Mouse (Mus musculus) forebrain, postnatal 0 days (tissue): Measurements from ENCODE around the gene Tmem91. TPM values are rescaled to one million over a fixed set of nuclear protein-coding genes. Genes with fewer than 3 reads are reported as not detected.

ENCODE experiments used
- ATAC-seq: fragments of 200-750 bp; cut with Nextera tagmentation; 2 replicates; pipeline ENCODE4 v1.8.0; 2017; ENCODE audit warnings: mild to moderate bottlenecking, moderate library complexity
- DNase-seq: peaks from one replicate; pipeline ENCODE4 v3.0.0-alpha.2; 2015
- H3K27ac ChIP-seq: fragments of 300-500 bp; sonication (generic); 2 replicates; pipeline ENCODE4 v1.5.1; 2014; ENCODE audit warnings: low read depth, mild to moderate bottlenecking, antibody characterized with exemption, low read length, moderate library complexity, mixed read lengths
- H3K27me3 ChIP-seq: fragments of 300-500 bp; sonication (generic); 2 replicates; pipeline ENCODE4 v1.6.1; 2014; ENCODE audit warnings: mild to moderate bottlenecking, low read length, mixed read lengths; ENCODE audit not compliant: insufficient read depth
- H3K36me3 ChIP-seq: fragments of 300-500 bp; sonication (generic); 2 replicates; pipeline ENCODE4 v1.6.1; 2014; ENCODE audit warnings: mild to moderate bottlenecking, moderate library complexity; ENCODE audit not compliant: insufficient read depth
- H3K4me1 ChIP-seq: fragments of 300-500 bp; sonication (generic); 2 replicates; pipeline ENCODE4 v1.6.1; 2014; ENCODE audit warnings: antibody characterized with exemption; ENCODE audit not compliant: insufficient read depth
- H3K4me2 ChIP-seq: fragments of 300-500 bp; sonication (generic); 2 replicates; pipeline ENCODE4 v1.6.1; 2014; ENCODE audit warnings: low read depth, mild to moderate bottlenecking, moderate library complexity
- H3K4me3 ChIP-seq: fragments of 300-500 bp; sonication (generic); 2 replicates; pipeline ENCODE4 v1.5.1; 2014; ENCODE audit warnings: low read depth, low read length, mixed read lengths
- H3K9ac ChIP-seq: fragments of 300-500 bp; sonication (generic); 2 replicates; pipeline ENCODE4 v1.6.1; 2014; ENCODE audit warnings: mild to moderate bottlenecking
- H3K9me3 ChIP-seq: fragments of 300-500 bp; sonication (generic); 2 replicates; pipeline ENCODE4 v1.6.1; 2016; ENCODE audit warnings: low read length
- CTCF ChIP-seq: sonication (generic); IDR thresholded peaks from 2 replicates; pipeline ENCODE4 v1.5.1; 2016; ENCODE audit warnings: antibody characterized with exemption, control low read depth, low read depth
- whole genome bisulfite sequencing: fragments of 180-500 bp; shearing (Covaris S2); extraction: QIAGEN DNeasy Blood & Tissue Kit; methylation state at CpG from one replicate; pipeline ENCODE4 v1.1.7; 2014; 5-methylcytosine and 5-hydroxymethylcytosine counted together
- polyA plus RNA-seq: library from polyadenylated mRNA; unstranded; fragments of >200 nt; fragmentation: Nextera tagmentation; extraction: Ambion mirVana; gene quantifications from 2 replicates; pipeline ENCODE4 v1.2.1, GENCODE M21; 2015
- total RNA-seq: library from RNA; depleted of rRNA; stranded (reverse); fragments of >200 nt; gene quantifications from 2 replicates; pipeline ENCODE4 v1.2.3, GENCODE M21; 2014

The Tmem91 gene
- total and polyA plus RNA-seq, 2 experiments from 2014 or later: 40.3 to 61.4 TPM

DNA sequence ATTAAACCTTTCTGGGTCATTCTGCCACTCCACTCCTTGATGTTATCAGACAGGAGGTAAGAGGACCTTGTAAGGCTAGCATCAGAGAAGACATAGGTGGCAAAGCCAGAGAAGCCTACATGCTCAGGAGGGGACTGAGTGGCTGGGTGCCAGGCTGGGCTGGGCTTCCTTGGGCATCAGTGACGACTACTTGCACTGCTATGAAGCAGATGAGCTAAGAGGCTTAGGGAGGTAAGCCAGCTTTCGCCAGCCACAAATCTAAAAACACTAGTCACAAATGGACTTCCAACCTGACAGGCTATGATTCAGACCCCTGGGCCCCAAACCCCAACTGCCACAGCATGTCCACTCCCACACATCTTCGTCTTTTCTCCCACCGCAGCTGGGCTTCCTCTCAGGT lies 30.3 kb downstream of the Tmem91 start:
- Histone ChIP-seq H3K27ac (no peak overlapping the region), H3K9me3 (no peaks in the 10 kb centered on the region), H3K27me3 (no peaks in the 10 kb centered on the region), H3K36me3 (peaks cover 9% of the 10 kb centered on the region), H3K9ac (no peak overlapping the region), H3K4me2 (no peak overlapping the region), H3K4me1 (no peaks in the 10 kb centered on the region), H3K4me3 (no peak overlapping the region)
- DNase-seq: no peak
- TF ChIP-seq CTCF: no peak
- 67% methylated on average over 4 of the region's 4 CpGs for WGBS
- ATAC-seq: no peak

DNA sequence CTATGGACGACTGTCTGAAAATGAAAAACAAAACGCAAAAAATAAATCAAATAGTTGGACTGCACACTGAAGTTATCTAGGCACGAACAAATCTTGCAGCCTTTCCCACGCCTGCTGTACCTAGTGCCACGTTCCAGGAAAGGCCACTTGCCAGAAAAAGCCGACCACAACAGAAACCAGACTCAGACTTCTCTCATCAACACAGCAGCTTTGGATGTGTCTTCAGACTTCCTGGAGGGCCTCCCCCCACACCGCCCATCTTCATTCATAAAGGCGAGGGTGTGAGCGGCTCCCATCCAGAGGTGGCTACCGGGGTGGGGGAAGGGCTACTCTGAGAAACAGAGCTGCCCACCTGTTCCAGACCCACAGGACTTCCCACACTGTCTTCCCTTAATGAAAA lies 30.8 kb downstream of the Tmem91 start:
- Histone ChIP-seq H3K9ac (no peak overlapping the region), H3K27ac (no peak overlapping the region), H3K36me3 (peaks cover 11% of the 10 kb centered on the region), H3K4me3 (no peak overlapping the region), H3K9me3 (no peaks in the 10 kb centered on the region), H3K27me3 (no peaks in the 10 kb centered on the region), H3K4me2 (no peak overlapping the region), H3K4me1 (no peaks in the 10 kb centered on the region)
- ATAC-seq (no peak), DNase-seq (no peak)
- WGBS: 76% methylated on average over 10 of the region's 10 CpGs
- TF ChIP-seq CTCF: no peak

DNA sequence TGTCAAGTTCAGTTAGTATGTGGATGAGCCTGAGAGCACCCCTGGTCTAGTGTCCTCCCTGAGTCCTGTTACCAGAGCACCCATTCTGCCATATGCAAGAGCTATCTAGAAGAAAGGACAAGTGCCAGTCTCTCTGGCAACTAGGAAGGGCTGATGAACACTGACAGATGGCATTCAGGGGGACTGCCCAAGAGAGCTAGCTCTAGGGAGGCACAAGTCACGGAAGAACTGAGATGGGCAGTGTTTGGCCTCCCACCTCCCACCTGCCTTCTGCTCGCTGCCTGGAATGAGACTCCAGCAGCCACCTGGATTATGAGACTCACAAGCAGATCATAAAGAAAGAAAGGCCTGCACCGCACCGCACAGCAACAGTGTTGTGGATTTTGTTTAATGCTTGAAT lies 35.2 kb downstream of the Tmem91 start:
- Histone ChIP-seq H3K27me3 (no peaks in the 10 kb centered on the region), H3K27ac (no peak overlapping the region), H3K9ac (no peak overlapping the region), H3K9me3 (no peaks in the 10 kb centered on the region), H3K36me3 (peaks cover 39% of the 10 kb centered on the region), H3K4me1 (no peaks in the 10 kb centered on the region), H3K4me2 (no peak overlapping the region), H3K4me3 (no peak overlapping the region)
- no peak for TF ChIP-seq CTCF
- WGBS: 73% methylated on average over 4 of the region's 4 CpGs
- ATAC-seq (no peak), DNase-seq (no peak)

DNA sequence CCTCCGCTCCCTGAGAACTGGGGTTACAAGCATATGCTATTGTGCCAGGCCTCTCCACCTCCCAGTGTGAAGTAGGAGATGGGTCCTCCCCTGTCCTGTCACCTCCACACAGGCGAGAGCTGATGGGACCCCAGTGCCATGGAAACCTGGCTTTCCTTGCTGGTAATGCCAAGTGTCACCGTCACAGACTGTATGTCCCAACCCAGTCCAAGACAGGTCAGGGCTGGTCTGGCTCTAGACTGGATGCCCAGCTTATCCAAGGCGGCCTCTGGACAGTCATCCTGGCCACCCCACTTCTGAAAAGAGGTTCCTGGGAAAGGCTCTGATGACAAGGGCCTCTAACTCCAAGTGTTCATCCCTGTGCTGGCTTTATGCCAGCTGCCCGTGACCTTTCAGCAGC lies 37.9 kb downstream of the Tmem91 start:
- 84% methylated on average over 5 of the region's 5 CpGs for WGBS

DNA sequence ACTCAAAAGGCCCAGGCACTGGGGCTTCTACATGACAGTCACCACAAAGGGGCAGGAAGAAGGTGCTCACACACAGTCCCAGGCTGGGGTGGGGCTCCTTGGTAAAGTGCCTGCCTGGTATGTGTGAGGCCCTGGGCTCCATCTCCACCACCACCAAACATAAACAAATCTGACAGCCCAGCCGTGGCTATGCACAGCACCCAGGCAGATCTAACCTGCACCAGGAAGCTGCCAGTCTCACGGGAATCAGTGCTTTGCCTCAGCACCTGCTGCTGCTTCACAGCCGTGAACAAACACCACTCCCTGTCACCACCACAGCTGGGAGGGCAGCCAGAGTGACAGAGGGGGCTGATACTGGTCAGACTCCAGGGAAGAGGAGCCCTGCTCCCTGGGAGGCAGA lies 38.6 kb downstream of the Tmem91 start:
- no peak for TF ChIP-seq CTCF
- Histone ChIP-seq H3K9me3 (no peaks in the 10 kb centered on the region), H3K4me3 (no peak overlapping the region), H3K4me1 (no peaks in the 10 kb centered on the region), H3K36me3 (peaks cover 66% of the 10 kb centered on the region), H3K4me2 (no peak overlapping the region), H3K9ac (no peak overlapping the region), H3K27ac (no peak overlapping the region), H3K27me3 (no peaks in the 10 kb centered on the region)
- no peak for ATAC-seq
- 83% methylated on average over 3 of the region's 3 CpGs for WGBS
- DNase-seq: no peak

More for the DNA sequence above, 37.9 kb downstream of the Tmem91 start:
- no peak for ATAC-seq
- no peak for TF ChIP-seq CTCF
- H3K9me3 ChIP-seq: no peaks in the 10 kb centered on the region
- H3K4me1 ChIP-seq: no peaks in the 10 kb centered on the region
- H3K27me3 ChIP-seq: no peaks in the 10 kb centered on the region
- peaks cover 65% of the 10 kb centered on the region for H3K36me3 ChIP-seq
- DNase-seq: no peak
- no peak overlapping the region for H3K27ac ChIP-seq
- H3K9ac ChIP-seq: no peak overlapping the region
- no peak overlapping the region for H3K4me3 ChIP-seq
- no peak overlapping the region for H3K4me2 ChIP-seq

DNA sequence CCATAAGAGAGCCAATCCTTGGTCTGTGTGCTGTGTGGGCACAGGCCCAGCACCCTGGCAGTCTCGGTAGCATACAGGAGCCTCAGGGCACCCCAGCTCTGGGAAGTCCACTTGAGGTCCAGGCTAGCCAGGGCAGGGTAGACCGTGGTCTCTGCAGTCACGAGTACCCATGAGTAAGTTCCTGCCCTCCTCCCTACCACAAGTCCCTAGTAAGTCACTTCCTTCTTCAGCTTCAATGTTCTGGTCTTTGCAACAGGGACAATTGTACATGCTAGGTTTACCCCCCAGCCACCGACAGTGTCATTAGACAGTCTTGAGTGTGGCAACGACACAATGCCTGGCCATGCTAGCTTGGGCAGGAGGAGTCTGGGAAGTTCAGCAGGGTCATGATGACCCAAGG lies 42.3 kb downstream of the Tmem91 start:
- Histone ChIP-seq H3K4me1 (no peaks in the 10 kb centered on the region), H3K4me2 (no peak overlapping the region), H3K9ac (no peak overlapping the region), H3K4me3 (no peak overlapping the region), H3K27me3 (no peaks in the 10 kb centered on the region; the same call in 1 of the 2 replicates), H3K9me3 (no peaks in the 10 kb centered on the region), H3K27ac (no peak overlapping the region), H3K36me3 (peaks cover 68% of the 10 kb centered on the region)
- ATAC-seq (no peak), DNase-seq (no peak)
- WGBS: 92% methylated on average over 5 of the region's 5 CpGs
- TF ChIP-seq CTCF: no peak

DNA sequence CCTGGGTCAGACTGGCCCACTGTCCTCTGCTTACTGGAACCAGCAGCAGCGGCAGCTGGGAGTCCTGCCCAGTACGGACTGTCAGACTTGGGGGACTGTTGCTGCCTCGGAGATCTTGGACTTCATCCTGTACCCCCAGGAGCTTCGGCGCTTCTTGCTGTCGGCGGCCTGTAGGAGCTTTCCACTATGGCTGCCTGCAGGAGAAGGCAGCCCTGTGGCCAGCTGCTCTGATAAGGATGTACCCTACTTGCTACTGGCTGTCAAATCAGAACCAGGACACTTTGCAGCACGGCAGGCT lies 46.7 kb downstream of the Tmem91 start:
- H3K36me3 ChIP-seq: peaks cover 48% of the 10 kb centered on the region
- TF ChIP-seq CTCF: no peak
- 66% methylated on average over 8 of the region's 8 CpGs for WGBS

More for the DNA sequence above, 46.7 kb downstream of the Tmem91 start:
- H3K27ac ChIP-seq: no peak overlapping the region
- no peak overlapping the region for H3K4me2 ChIP-seq
- no peak for DNase-seq
- H3K4me1 ChIP-seq: no peaks in the 10 kb centered on the region; the same call in 1 of the 2 replicates
- H3K27me3 ChIP-seq: no peaks in the 10 kb centered on the region; the same call in 1 of the 2 replicates
- H3K4me3 ChIP-seq: no peak overlapping the region
- no peaks in the 10 kb centered on the region for H3K9me3 ChIP-seq
- no peak for ATAC-seq
- H3K9ac ChIP-seq: no peak overlapping the region
